In genomic region chr5:97200655-97201054, GRCm38 (mm10) we compare ENCODE assay signal across 28 mouse cellular contexts.
A peak's percentile ranks its signal among the peaks of the same experiment; 100 is the strongest.
DNase-seq lines count a peak whose midpoint lies in the region; ATAC-seq and TF ChIP-seq lines count a peak whose summit lies in the region.
"Had no signal": no experiment of that assay in that cellular context is flagged by ENCODE, and none has a peak within 500 bp of the region (broad histone marks: within the 10 kb centered on the region; RNA-seq: fewer than 3 reads in every experiment).

No protein-coding gene starts in this region.

- no peak overlapping the region for H3K9ac ChIP-seq in hindbrain, embryonic 11.5 days (ENCODE audit: low read depth, low read length)
- H3K9ac ChIP-seq in hindbrain, embryonic 16.5 days (ENCODE audit: low read depth, low read length): no peak overlapping the region
- H3K9ac ChIP-seq in midbrain, embryonic 15.5 days: no peak overlapping the region
- H3K9ac ChIP-seq: embryonic facial prominence, embryonic 13.5 days; heart, embryonic 13.5 days; hindbrain, embryonic 12.5 days; hindbrain, embryonic 15.5 days; intestine, embryonic 15.5 days had no signal

- peak; percentile 68 for ATAC-seq in hindbrain, embryonic 11.5 days (ENCODE audit: low FRiP score)
- no peak for ATAC-seq in hindbrain, embryonic 16.5 days
- no peak for ATAC-seq in midbrain, embryonic 15.5 days (replicated peaks)
- ATAC-seq: CD4-positive, CD25-positive, alpha-beta regulatory T cell, adult 4 months; forebrain, embryonic 16.5 days; intestine, embryonic 15.5 days had no signal

- H3K4me2 ChIP-seq in hindbrain, embryonic 11.5 days (replicated peaks; ENCODE audit: low read depth, low read length): no peak overlapping the region
- H3K4me2 ChIP-seq in hindbrain, embryonic 16.5 days (ENCODE audit: low read length): no peak overlapping the region
- no peak overlapping the region for H3K4me2 ChIP-seq in midbrain, embryonic 15.5 days
- H3K4me2 ChIP-seq: embryonic facial prominence, embryonic 13.5 days; heart, embryonic 13.5 days; hindbrain, embryonic 12.5 days; hindbrain, embryonic 15.5 days; intestine, embryonic 15.5 days had no signal

- TF ChIP-seq CTCF in brain, embryonic 14.5 days (IDR thresholded peaks at IDR 0.05; ENCODE audit: borderline replicate concordance, extremely low read depth, insufficient read depth, insufficient read length): no peak

- TF ChIP-seq POLR2A in brain, embryonic 14.5 days (IDR thresholded peaks at IDR 0.05; ENCODE audit: borderline replicate concordance, extremely low read depth, insufficient read depth, insufficient read length, poor library complexity, severe bottlenecking): no peak

- no peaks in the 10 kb centered on the region for H3K36me3 ChIP-seq in hindbrain, embryonic 11.5 days (ENCODE audit: control insufficient read depth, insufficient read depth, low read length)
- H3K36me3 ChIP-seq in hindbrain, embryonic 16.5 days (ENCODE audit: control insufficient read depth, insufficient read depth, low read length): no peaks in the 10 kb centered on the region
- no peaks in the 10 kb centered on the region for H3K36me3 ChIP-seq in midbrain, embryonic 15.5 days (replicated peaks)
- H3K36me3 ChIP-seq: embryonic facial prominence, embryonic 10.5 days; embryonic facial prominence, embryonic 13.5 days; heart, embryonic 10.5 days; heart, embryonic 13.5 days; hindbrain, embryonic 12.5 days; hindbrain, embryonic 15.5 days; intestine, embryonic 15.5 days had no signal

- no peak for DNase-seq in hindbrain, embryonic 11.5 days (ENCODE audit: low spot score)
- DNase-seq in brain, embryonic 14.5 days (ENCODE audit: low read depth): peak; percentile 47
- DNase-seq in embryo, embryonic 10 days (ENCODE audit: low spot score): peak; percentile 45
- DNase-seq in embryo, embryonic 9.5 days (ENCODE audit: extremely low spot score): peak; percentile 15
- DNase-seq in cerebellum, adult 11 months: no peak
- no peak for DNase-seq in adrenal gland, adult (ENCODE audit: inconsistent age in 2 of 2, low spot score in 1 of 2)
- DNase-seq: adrenal gland, adult 8-10 months; adrenal gland, postnatal 25 days; cerebellum, adult 2 months; cerebellum, adult 9-11 months; cerebellum, postnatal 25 days; gastrocnemius, postnatal 10 days; gastrocnemius, postnatal 36 days; heart, adult 2 months; heart, postnatal 14 days; heart, postnatal 4 days had no signal

- H3K4me3 ChIP-seq in hindbrain, embryonic 11.5 days (ENCODE audit: low read depth, low read length): no peak overlapping the region
- no peak overlapping the region for H3K4me3 ChIP-seq in hindbrain, embryonic 16.5 days (ENCODE audit: low read length)
- H3K4me3 ChIP-seq in midbrain, embryonic 15.5 days: no peak overlapping the region
- H3K4me3 ChIP-seq: embryonic facial prominence, embryonic 10.5 days; embryonic facial prominence, embryonic 13.5 days; erythroblast, embryonic 14.5 days; heart, adult 2 months; heart, embryonic 10.5 days; heart, embryonic 13.5 days; hindbrain, embryonic 12.5 days; hindbrain, embryonic 15.5 days; intestine, embryonic 15.5 days had no signal

- H3K4me1 ChIP-seq in hindbrain, embryonic 11.5 days (replicated peaks; ENCODE audit: control insufficient read depth, insufficient read depth, low read length): no peaks in the 10 kb centered on the region
- no peaks in the 10 kb centered on the region for H3K4me1 ChIP-seq in hindbrain, embryonic 16.5 days (ENCODE audit: control insufficient read depth, insufficient read depth, low read depth, low read length)
- H3K4me1 ChIP-seq in midbrain, embryonic 15.5 days: no peaks in the 10 kb centered on the region
- H3K4me1 ChIP-seq: embryonic facial prominence, embryonic 10.5 days; embryonic facial prominence, embryonic 13.5 days; heart, embryonic 10.5 days; heart, embryonic 13.5 days; hindbrain, embryonic 12.5 days; hindbrain, embryonic 15.5 days; intestine, embryonic 15.5 days had no signal

- 31% methylated on average over 4 of the region's 4 CpGs for WGBS in hindbrain, embryonic 11.5 days
- 26% methylated on average over 4 of the region's 4 CpGs for WGBS in hindbrain, embryonic 16.5 days
- 30% methylated on average over 4 of the region's 4 CpGs for WGBS in midbrain, embryonic 15.5 days

- no peaks in the 10 kb centered on the region for H3K9me3 ChIP-seq in hindbrain, embryonic 11.5 days (ENCODE audit: control insufficient read depth, low read length)
- H3K9me3 ChIP-seq in hindbrain, embryonic 16.5 days (ENCODE audit: control insufficient read depth, low read length): no peaks in the 10 kb centered on the region
- H3K9me3 ChIP-seq in midbrain, embryonic 15.5 days: no peaks in the 10 kb centered on the region
- H3K9me3 ChIP-seq: embryonic facial prominence, embryonic 10.5 days; embryonic facial prominence, embryonic 13.5 days; heart, embryonic 10.5 days; heart, embryonic 13.5 days; hindbrain, embryonic 12.5 days; hindbrain, embryonic 15.5 days; intestine, embryonic 15.5 days had no signal

- H3K27me3 ChIP-seq in hindbrain, embryonic 11.5 days (ENCODE audit: control insufficient read depth, insufficient read depth, low read length): no peaks in the 10 kb centered on the region
- no peaks in the 10 kb centered on the region for H3K27me3 ChIP-seq in hindbrain, embryonic 16.5 days (replicated peaks; ENCODE audit: control insufficient read depth, insufficient read depth, low read length)
- H3K27me3 ChIP-seq in midbrain, embryonic 15.5 days (replicated peaks): no peaks in the 10 kb centered on the region
- H3K27me3 ChIP-seq: embryonic facial prominence, embryonic 13.5 days; heart, embryonic 13.5 days; hindbrain, embryonic 12.5 days; hindbrain, embryonic 15.5 days; intestine, embryonic 15.5 days had no signal

- no peak overlapping the region for H3K27ac ChIP-seq in hindbrain, embryonic 11.5 days (ENCODE audit: low read depth, low read length)
- H3K27ac ChIP-seq in hindbrain, embryonic 16.5 days (ENCODE audit: low read depth, low read length): no peak overlapping the region
- no peak overlapping the region for H3K27ac ChIP-seq in midbrain, embryonic 15.5 days
- H3K27ac ChIP-seq: embryonic facial prominence, embryonic 10.5 days; embryonic facial prominence, embryonic 13.5 days; heart, adult 2 months; heart, embryonic 10.5 days; heart, embryonic 13.5 days; hindbrain, embryonic 12.5 days; hindbrain, embryonic 15.5 days; intestine, embryonic 15.5 days had no signal

Comparison
In these comparisons a context has a peak if more than half of its experiments do, and no peak if none do; other contexts are left out.
1. DNase-seq: peak in brain, embryonic 14.5 days (single experiment), embryo, embryonic 10 days (single experiment) and embryo, embryonic 9.5 days (single experiment); none in hindbrain, embryonic 11.5 days (single experiment), cerebellum, adult 11 months (single experiment) and adrenal gland, adult (0 of 2).